Mouse (Mus musculus) lung, embryonic 14.5 days (tissue): Measurements from ENCODE around the gene Apopt1. TPM values are rescaled to one million over a fixed set of nuclear protein-coding genes. Genes with fewer than 3 reads are reported as not detected.

Source experiments
- ATAC-seq: fragments of 200-750 bp; cut with Nextera tagmentation; 2 replicates; pipeline ENCODE4 v1.8.0; 2017; ENCODE audit warnings: mild to moderate bottlenecking, moderate TSS enrichment, moderate library complexity; ENCODE audit not compliant: insufficient read depth
- DNase-seq: peaks from one replicate; pipeline ENCODE4 v3.0.0-alpha.2; 2015
- H3K27ac ChIP-seq: fragments of 300-500 bp; sonication (generic); 2 replicates; pipeline ENCODE4 v1.5.1; 2014; ENCODE audit warnings: low read depth, mild to moderate bottlenecking, moderate library complexity
- H3K27me3 ChIP-seq: fragments of 300-500 bp; sonication (generic); 2 replicates; pipeline ENCODE4 v1.6.1; 2014; ENCODE audit warnings: low read length, control low read depth; ENCODE audit not compliant: insufficient read depth
- H3K36me3 ChIP-seq: fragments of 300-500 bp; sonication (generic); 2 replicates; pipeline ENCODE4 v1.6.1; 2014; ENCODE audit warnings: control low read depth; ENCODE audit not compliant: insufficient read depth
- H3K4me1 ChIP-seq: fragments of 300-500 bp; sonication (generic); 2 replicates; pipeline ENCODE4 v1.6.1; 2014; ENCODE audit warnings: antibody characterized with exemption, control low read depth; ENCODE audit not compliant: insufficient read depth
- H3K4me2 ChIP-seq: fragments of 300-500 bp; sonication (generic); 2 replicates; pipeline ENCODE4 v1.6.1; 2014; ENCODE audit warnings: mild to moderate bottlenecking
- H3K4me3 ChIP-seq: fragments of 300-500 bp; sonication (generic); 2 replicates; pipeline ENCODE4 v1.5.1; 2014; ENCODE audit warnings: low read depth, low read length
- H3K9ac ChIP-seq: fragments of 300-500 bp; sonication (generic); 2 replicates; pipeline ENCODE4 v1.6.1; 2014
- H3K9me3 ChIP-seq: fragments of 300-500 bp; sonication (generic); 2 replicates; pipeline ENCODE4 v1.6.1; 2016; ENCODE audit warnings: low read depth, low read length, control low read depth
- CTCF ChIP-seq: IDR thresholded peaks from 2 replicates; pipeline ENCODE4 v1.5.1; 2016; ENCODE audit warnings: antibody characterized with exemption, low read depth
- WGBS: fragments of 180-500 bp; shearing (Covaris S2); extraction: QIAGEN DNeasy Blood & Tissue Kit; methylation state at CpG from one replicate; pipeline ENCODE4 v1.1.7; 2014; 5-methylcytosine and 5-hydroxymethylcytosine counted together
- polyA plus RNA-seq: library from polyadenylated mRNA; unstranded; fragments of >200 nt; fragmentation: Nextera tagmentation; extraction: Ambion mirVana; gene quantifications from 2 replicates; pipeline ENCODE4 v1.2.1, GENCODE M21; 2014

Gene Apopt1
- polyA plus RNA-seq, 1 experiment from 2014 or later = 57.3 TPM

- DNase-seq = no peak
Observed at GRCm38 (mm10) chr12:111753347-111753746, 40.3 kb downstream of the Apopt1 start.

GRCm38 (mm10) chr12:111754710-111755109 is 41.6 kb downstream of the Apopt1 start:
- H3K27me3 ChIP-seq = no peaks in the 10 kb centered on the region
- no peak for TF ChIP-seq CTCF
- H3K27ac ChIP-seq = no peak overlapping the region
- no peak overlapping the region for H3K9ac ChIP-seq
- H3K9me3 ChIP-seq = no peaks in the 10 kb centered on the region
- H3K4me2 ChIP-seq = no peak overlapping the region
- H3K4me1 ChIP-seq = peaks cover 5% of the 10 kb centered on the region; the same call in 1 of the 2 replicates
- DNase-seq (no peak), ATAC-seq (no peak)
- H3K36me3 ChIP-seq = no peaks in the 10 kb centered on the region
- H3K4me3 ChIP-seq = no peak overlapping the region

More at GRCm38 (mm10) chr12:111753347-111753746, 40.3 kb downstream of the Apopt1 start:
- Histone ChIP-seq H3K4me2 (no peak overlapping the region), H3K27me3 (no peaks in the 10 kb centered on the region), H3K9ac (no peak overlapping the region), H3K36me3 (no peaks in the 10 kb centered on the region), H3K27ac (no peak overlapping the region), H3K9me3 (no peaks in the 10 kb centered on the region), H3K4me3 (no peak overlapping the region), H3K4me1 (0 out of 2 replicates have a peak, but pooled peaks cover 4% of the 10 kb centered on the region)
- no peak for TF ChIP-seq CTCF
- no peak for ATAC-seq
- 53% methylated on average over 9 of the region's 9 CpGs for WGBS

- Histone ChIP-seq H3K4me2 (no peak overlapping the region), H3K4me3 (no peak overlapping the region), H3K9me3 (no peaks in the 10 kb centered on the region), H3K36me3 (no peaks in the 10 kb centered on the region), H3K4me1 (peaks cover 10% of the 10 kb centered on the region), H3K9ac (no peak overlapping the region), H3K27me3 (no peaks in the 10 kb centered on the region), H3K27ac (no peak overlapping the region)
- no peak for TF ChIP-seq CTCF
- ATAC-seq = no peak
- no peak for DNase-seq
- WGBS = 47% methylated on average over 2 of the region's 2 CpGs
Observed at GRCm38 (mm10) chr12:111755231-111755630, 42.2 kb downstream of the Apopt1 start.

- no peak for DNase-seq
- H3K36me3 ChIP-seq = no peaks in the 10 kb centered on the region
- H3K4me1 ChIP-seq = peaks cover 18% of the 10 kb centered on the region
- no peaks in the 10 kb centered on the region for H3K9me3 ChIP-seq
- WGBS = 31% methylated on average over 4 of the region's 4 CpGs
- no peak overlapping the region for H3K27ac ChIP-seq
- ATAC-seq = no peak
- no peak overlapping the region for H3K4me2 ChIP-seq
- H3K27me3 ChIP-seq = no peaks in the 10 kb centered on the region
- TF ChIP-seq CTCF = no peak
- no peak overlapping the region for H3K4me3 ChIP-seq
- H3K9ac ChIP-seq = no peak overlapping the region
Observed at GRCm38 (mm10) chr12:111756082-111756697, 43.1 kb downstream of the Apopt1 start.

- WGBS = 20% methylated on average over 5 of the region's 5 CpGs
- Histone ChIP-seq H3K4me2 (no peak overlapping the region), H3K9ac (no peak overlapping the region), H3K36me3 (no peaks in the 10 kb centered on the region), H3K27ac (no peak overlapping the region), H3K9me3 (no peaks in the 10 kb centered on the region), H3K27me3 (no peaks in the 10 kb centered on the region), H3K4me3 (no peak overlapping the region), H3K4me1 (peaks cover 18% of the 10 kb centered on the region)
- TF ChIP-seq CTCF = no peak
- DNase-seq = no peak
- ATAC-seq = no peak
Observed at GRCm38 (mm10) chr12:111756698-111757082, 43.6 kb downstream of the Apopt1 start.

- H3K9ac ChIP-seq = peak overlapping the region; percentile 92
- no peaks in the 10 kb centered on the region for H3K9me3 ChIP-seq
- no peaks in the 10 kb centered on the region for H3K27me3 ChIP-seq
- H3K4me2 ChIP-seq = peak overlapping the region; percentile 99
- H3K36me3 ChIP-seq = peaks cover 2% of the 10 kb centered on the region; the same call in 1 of the 2 replicates
- WGBS = 49% methylated on average over 10 of the region's 10 CpGs
- peak overlapping the region; percentile 93 for H3K4me3 ChIP-seq
- DNase-seq = peak; percentile 13
- no peak for TF ChIP-seq CTCF
- H3K27ac ChIP-seq = no peak overlapping the region
- ATAC-seq = no peak
- H3K4me1 ChIP-seq = peaks cover 18% of the 10 kb centered on the region
Observed at GRCm38 (mm10) chr12:111757561-111758325, 44.7 kb downstream of the Apopt1 start.

GRCm38 (mm10) chr12:111758381-111759175 is 45.5 kb downstream of the Apopt1 start, which contains the start of gene Klc1:
TSS of gene Klc1 (plus strand) at chr12:111758849.
- ATAC-seq = peak; percentile 73
- Histone ChIP-seq H3K4me1 (peaks cover 18% of the 10 kb centered on the region), H3K9ac (peak within 1 kb of the TSS; percentile 92), H3K9me3 (no peaks in the 10 kb centered on the region), H3K4me3 (peak within 1 kb of the TSS; percentile 93), H3K27me3 (no peaks in the 10 kb centered on the region), H3K27ac (peak within 1 kb of the TSS; percentile 87), H3K36me3 (peaks cover 11% of the 10 kb centered on the region; the same call in 1 of the 2 replicates), H3K4me2 (peak within 1 kb of the TSS; percentile 99)
- WGBS = under 1% methylated on average over 70 of the region's 85 CpGs
- peak; percentile 87 for DNase-seq
- TF ChIP-seq CTCF = no peak
